Mouse (Mus musculus): ENCODE data around the gene Mis18bp1. TPM values are rescaled to one million over a fixed set of nuclear protein-coding genes. Genes with fewer than 3 reads are reported as not detected.

Mis18bp1 gene
- total RNA-seq, 2 experiments from 2014 or later = 0.19 to 0.48 TPM

DNA sequence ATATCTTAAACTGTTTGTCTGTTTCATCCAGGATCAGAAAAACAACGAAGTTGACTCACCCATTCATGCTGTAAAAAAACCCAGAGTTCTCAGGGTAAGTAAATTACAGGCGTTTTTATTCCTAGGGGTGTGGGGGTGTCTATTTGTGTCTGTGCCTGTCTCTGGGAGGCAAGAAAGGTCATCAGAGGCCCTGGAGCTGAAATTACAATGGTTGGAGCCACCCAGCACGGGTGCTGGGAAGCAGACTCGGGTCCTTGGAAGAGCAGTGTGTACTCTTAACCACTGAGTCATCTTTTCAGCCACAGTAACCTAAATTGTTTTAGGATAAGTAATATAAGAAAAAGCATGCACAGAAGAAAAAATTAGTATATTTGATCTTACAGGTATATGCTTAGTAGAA lies 58.5 kb downstream of the Mis18bp1 start:
- Histone ChIP-seq H3K4me3 (no peak overlapping the region), H3K27ac (no peak overlapping the region)
- intact Hi-C loops (cut with DNase I) = no loop called here
- no peak for DNase-seq (ENCODE audit: extremely low spot score in 1 of 2, low spot score in 2 of 2)
- TF ChIP-seq CTCF (IDR thresholded peaks at IDR 0.05) = no peak

DNA sequence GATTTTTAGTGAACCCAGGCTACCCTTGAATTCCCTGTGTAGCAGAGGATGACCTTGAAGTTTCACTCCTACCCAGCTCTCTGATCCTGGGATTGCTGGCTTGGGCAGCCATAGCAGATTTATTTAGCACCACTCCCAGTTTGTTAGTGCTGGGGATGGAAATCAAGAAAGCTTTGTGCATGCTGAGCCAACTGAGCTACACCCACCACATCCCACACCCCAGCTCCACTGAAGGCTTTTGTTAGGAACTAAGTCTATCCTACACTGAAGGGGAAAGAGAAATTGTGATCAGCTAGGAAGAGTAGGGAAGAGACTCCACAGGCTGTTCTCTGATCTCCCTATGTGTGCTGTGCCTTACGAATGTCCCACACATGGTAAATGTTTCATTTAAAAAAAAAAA lies 59.6 kb downstream of the Mis18bp1 start:
- intact Hi-C loops (cut with DNase I) = no loop called here

DNA sequence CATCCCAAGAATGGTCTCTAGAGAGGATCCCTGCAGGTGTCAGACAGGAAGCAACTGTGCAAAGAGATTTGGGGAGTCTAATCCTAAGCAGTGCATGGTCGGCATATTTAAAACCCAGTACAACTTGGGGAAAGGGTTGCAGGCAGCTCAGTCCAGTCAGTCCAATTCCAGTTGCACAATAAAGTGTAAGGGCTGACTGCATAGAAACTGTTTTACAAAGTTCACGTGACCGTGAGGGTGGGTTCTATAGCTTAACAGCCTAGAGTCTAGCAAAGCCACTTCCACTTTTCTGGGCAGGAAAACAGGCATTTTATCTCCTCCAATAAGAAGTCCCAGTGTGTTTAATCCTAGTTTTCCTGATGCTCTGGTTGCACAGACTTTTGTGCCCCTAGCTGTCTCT lies 60.9 kb downstream of the Mis18bp1 start:
- TF ChIP-seq CTCF (IDR thresholded peaks at IDR 0.05) = no peak
- no peak overlapping the region for H3K4me3 ChIP-seq
- no peak for DNase-seq (ENCODE audit: extremely low spot score in 1 of 2, low spot score in 2 of 2)
- intact Hi-C loops (cut with DNase I) = no loop called here
- H3K27ac ChIP-seq = no peak overlapping the region

More for the DNA sequence above, 59.6 kb downstream of the Mis18bp1 start:
- Histone ChIP-seq H3K27ac (no peak overlapping the region), H3K4me3 (no peak overlapping the region)
- no peak for DNase-seq (ENCODE audit: extremely low spot score in 1 of 2, low spot score in 2 of 2)
- TF ChIP-seq CTCF (IDR thresholded peaks at IDR 0.05) = no peak

DNA sequence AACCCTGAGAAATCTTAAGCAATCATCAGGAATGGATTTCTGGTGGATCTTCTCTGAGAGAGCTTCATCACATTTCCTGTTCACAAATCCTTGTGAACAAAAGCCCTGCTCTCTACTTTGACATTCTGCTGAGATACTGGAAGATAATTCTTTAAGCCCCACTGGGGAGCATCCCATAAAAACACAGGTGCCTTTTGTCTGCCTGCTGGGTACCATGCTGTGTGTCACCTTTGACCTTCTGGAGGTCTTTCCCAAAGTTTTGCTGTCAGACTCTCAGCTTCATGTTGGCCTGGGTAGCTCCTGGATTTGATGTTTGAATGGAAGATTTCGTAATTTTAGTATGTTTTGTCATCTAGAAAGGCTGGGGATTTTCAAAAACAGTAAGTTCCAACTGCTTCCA lies 63.7 kb downstream of the Mis18bp1 start:
- H3K27ac ChIP-seq = no peak overlapping the region
- TF ChIP-seq CTCF (IDR thresholded peaks at IDR 0.05) = no peak
- DNase-seq (ENCODE audit: extremely low spot score in 1 of 2, low spot score in 2 of 2) = no peak
- intact Hi-C loops (cut with DNase I) = no loop called here
- H3K4me3 ChIP-seq = no peak overlapping the region

Other genes with a start within 250 kb of the Mis18bp1 start
- gene Klhl28, start 207.1 kb downstream of the Mis18bp1 start, total RNA-seq (2021) = 10 to 100 TPM; 22.9 to 24.2 TPM
- gene Togaram1, start 206.8 kb downstream of the Mis18bp1 start, total RNA-seq (2021) = 10 to 100 TPM; 56.0 to 57.0 TPM
- gene Prpf39, start 136.3 kb downstream of the Mis18bp1 start, total RNA-seq (2021) = 10 to 100 TPM; 41.6 to 44.9 TPM
- gene Fkbp3, start 98.6 kb downstream of the Mis18bp1 start, total RNA-seq (2021) = 100 to 1,000 TPM; 152 to 162 TPM
- 10 to 100 TPM; 15.9 to 17.9 TPM for gene Fancm, start 97.0 kb downstream of the Mis18bp1 start, total RNA-seq (2021)
- not detected for gene Wdr20rt, start 52.9 kb upstream of the Mis18bp1 start, total RNA-seq (2021)